Mouse (Mus musculus) cortical plate, adult 2 months (tissue): ENCODE measurements around the gene Sctr.

Source experiments
- CTCF ChIP-seq: fragments of 200-500 bp; IDR thresholded peaks from 2 replicates; pipeline ENCODE4 v1.5.1; 2011; ENCODE audit warnings: mild to moderate bottlenecking, control low read depth, low read length; ENCODE audit not compliant: insufficient read depth; ENCODE audit errors: extremely low read depth
- POLR2A ChIP-seq: fragments of 200-500 bp; IDR thresholded peaks from 2 replicates; pipeline ENCODE4 v1.6.1; 2011; ENCODE audit warnings: mild to moderate bottlenecking, low read length, control low read depth; ENCODE audit not compliant: insufficient read depth; ENCODE audit errors: extremely low read depth

- TF ChIP-seq POLR2A (no peak), CTCF (no peak)
Measured at GRCm38 (mm10) chr1:120037021-120037683, 30.5 kb downstream of the Sctr start.
